Mouse (Mus musculus) thymus, postnatal 36 days (tissue): ENCODE measurements around the gene Cldn9.

Source experiments
- DNase-seq, 2 experiments: peaks; one replicate each; pipeline ENCODE4 v3.0.0; 2022; ENCODE audit warnings: mixed read lengths in 2 of 2

Cldn9 gene

DNA sequence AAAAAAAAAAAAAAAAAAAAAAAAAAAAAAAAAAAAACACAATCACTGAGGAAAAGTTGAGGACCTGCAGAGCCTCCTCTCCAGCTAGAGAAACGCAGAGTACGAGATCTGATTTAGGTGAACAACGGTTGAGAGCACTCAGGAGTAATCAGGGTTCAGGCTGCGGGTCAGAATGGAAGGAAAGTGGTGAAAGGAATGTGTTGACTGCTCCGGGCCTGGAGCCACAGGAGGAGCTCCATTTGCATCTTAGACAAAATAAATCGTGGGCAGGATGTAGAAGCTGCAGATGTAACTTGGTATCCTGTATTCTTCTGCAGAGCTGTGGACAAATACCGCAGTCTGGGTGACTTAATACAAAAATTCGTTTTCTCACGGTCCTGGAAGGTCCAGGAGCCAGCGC, 37.9 kb downstream of the Cldn9 start:
- no peak for DNase-seq

DNA sequence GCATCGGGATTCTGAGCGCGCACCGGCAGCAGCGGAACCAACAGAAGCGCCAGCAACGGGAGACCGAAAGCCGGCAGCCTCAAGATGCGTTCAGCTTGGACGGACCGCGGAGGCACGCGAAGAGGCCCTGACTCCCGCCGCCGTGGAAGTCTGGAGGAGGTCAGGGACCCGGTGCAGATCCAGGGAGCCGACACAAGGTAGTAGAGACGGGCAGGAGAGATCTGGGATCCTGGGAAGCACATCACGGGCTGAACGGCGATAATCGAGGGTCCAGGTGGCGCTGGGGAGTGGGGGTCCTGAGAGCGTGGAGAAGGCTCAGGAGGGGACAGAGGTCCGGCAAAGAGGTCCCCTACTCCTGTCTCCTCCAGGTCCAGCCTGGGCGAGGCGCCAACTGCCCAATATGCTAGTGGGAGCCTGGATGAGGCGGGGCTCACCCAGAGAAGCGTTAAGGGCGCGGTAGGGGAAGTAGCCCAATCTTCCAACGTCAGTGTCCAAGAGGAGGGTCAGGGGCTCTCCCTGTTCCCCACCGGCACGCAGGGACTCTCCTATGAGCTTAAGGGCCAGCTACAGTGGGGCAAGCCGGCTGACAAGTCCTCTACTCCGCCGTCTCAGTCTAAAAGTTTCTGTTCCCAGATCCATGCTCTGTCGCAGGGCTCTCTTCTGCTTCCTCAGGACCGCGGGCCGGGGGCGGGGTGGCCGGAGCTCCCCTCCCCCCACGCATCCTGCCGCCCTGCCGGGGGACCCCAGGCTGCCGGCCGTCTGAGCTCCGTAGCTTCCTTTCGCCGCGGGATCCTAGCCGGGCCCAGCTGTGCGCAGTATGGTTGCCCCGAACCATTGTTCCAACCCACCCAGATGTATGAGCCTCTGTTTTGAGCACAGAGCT, 39.0 kb downstream of the Cldn9 start, which contains the start of gene Mmp25:
Gene Mmp25, minus strand, starts transcription at position 665 of the 883 bp plus-strand sequence.
- no peak for DNase-seq
